Mouse (Mus musculus) left cerebral cortex, postnatal 25 days (tissue): Measurements from ENCODE around the gene Bpifb6. TPM values are rescaled to one million over a fixed set of nuclear protein-coding genes. Genes with fewer than 3 reads are reported as not detected.

ENCODE experiments used
- DNase-seq, 2 experiments: peaks; one replicate each; pipeline ENCODE4 v3.0.0; 2022; ENCODE audit warnings: low spot score in 2 of 2, mixed read lengths in 1 of 2
- intact Hi-C: fragments of 180-260 bp; cut with DNase I; formaldehyde crosslinking; loops from one replicate; pipeline ENCODE4 v1.15.1; 2025
- total RNA-seq, 2 experiments: library from RNA; stranded (reverse); gene quantifications; 2 replicates each; pipeline ENCODE4 v1.2.3; 2021

Bpifb6 gene
- total RNA-seq, 2 experiments from 2014 or later, result not detected

- intact Hi-C loops, result loop anchor here (5.0 kb wide), 1 partner anchor 286 kb away; no protein-coding TSS in a partner anchor
Measured at GRCm38 (mm10) chr2:153952897-153953296, 52.7 kb downstream of the Bpifb6 start.

GRCm38 (mm10) chr2:153953836-153954235 lies 53.6 kb downstream of the Bpifb6 start:
- DNase-seq, result peak in 1 of 2 experiments; percentile 19
- intact Hi-C loops, result loop anchor here (5.0 kb wide), 1 partner anchor 287 kb away; no protein-coding TSS in a partner anchor

More at GRCm38 (mm10) chr2:153952897-153953296, 52.7 kb downstream of the Bpifb6 start:
- DNase-seq, result peak; percentile 49 to 71

Other genes starting within 250 kb of the Bpifb6 start
- gene Dnmt3c, start 203.7 kb upstream of the Bpifb6 start, total RNA-seq, result not detected
- 100 to 1,000 TPM in 1 of 2 experiments, 10 to 100 TPM in 1; 92.4 to 101 TPM for gene Mapre1, start 159.1 kb upstream of the Bpifb6 start, total RNA-seq
- under 1 TPM; 0.37 to 0.39 TPM for gene Efcab8, start 120.5 kb upstream of the Bpifb6 start, total RNA-seq
- not detected for gene Sun5, start 29.3 kb upstream of the Bpifb6 start, total RNA-seq
- not detected for gene Bpifb2, start 25.3 kb upstream of the Bpifb6 start, total RNA-seq
- not detected for gene Bpifb3, start 17.8 kb downstream of the Bpifb6 start, total RNA-seq
- gene Bpifb4, start 37.8 kb downstream of the Bpifb6 start, total RNA-seq, result not detected
- gene Bpifa6, start 74.6 kb downstream of the Bpifb6 start, total RNA-seq, result not detected
- not detected for gene Bpifa2, start 107.9 kb downstream of the Bpifb6 start, total RNA-seq
- not detected for gene Bpifa3, start 229.9 kb downstream of the Bpifb6 start, total RNA-seq
- not detected for gene Bpifa1, start 242.5 kb downstream of the Bpifb6 start, total RNA-seq